Mouse (Mus musculus): Measurements from ENCODE around the gene Olfr574. TPM values are rescaled to one million over a fixed set of nuclear protein-coding genes. Genes with fewer than 3 reads are reported as not detected.

Olfr574 gene
- not detected in 2 replicates for polyA plus RNA-seq (2016; fragmentation: Nextera tagmentation; extraction: Ambion mirVana)

DNA sequence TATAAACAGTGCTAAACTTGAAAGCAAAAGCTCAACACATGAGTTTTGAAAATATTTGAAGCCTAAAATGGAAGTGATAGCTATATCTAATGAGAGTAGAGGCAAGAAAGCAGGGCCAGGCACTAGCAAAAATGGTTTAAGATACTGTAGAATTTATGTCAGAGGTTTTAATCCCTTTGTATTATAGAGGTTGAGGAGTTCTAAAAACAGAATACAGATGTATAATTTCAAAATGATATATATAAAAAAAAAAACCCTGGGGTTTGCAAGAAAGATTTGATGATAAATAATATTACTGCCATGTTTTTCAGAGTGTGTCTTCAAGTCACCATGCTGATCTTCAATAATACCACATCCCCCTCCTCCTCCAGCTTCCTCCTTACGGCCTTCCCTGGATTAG, at the start of gene Olfr574:
Gene Olfr574, plus strand, starts transcription at position 301 of the 400 bp plus-strand sequence.
- 96% methylated on average over 1 of the region's 1 CpGs for WGBS

DNA sequence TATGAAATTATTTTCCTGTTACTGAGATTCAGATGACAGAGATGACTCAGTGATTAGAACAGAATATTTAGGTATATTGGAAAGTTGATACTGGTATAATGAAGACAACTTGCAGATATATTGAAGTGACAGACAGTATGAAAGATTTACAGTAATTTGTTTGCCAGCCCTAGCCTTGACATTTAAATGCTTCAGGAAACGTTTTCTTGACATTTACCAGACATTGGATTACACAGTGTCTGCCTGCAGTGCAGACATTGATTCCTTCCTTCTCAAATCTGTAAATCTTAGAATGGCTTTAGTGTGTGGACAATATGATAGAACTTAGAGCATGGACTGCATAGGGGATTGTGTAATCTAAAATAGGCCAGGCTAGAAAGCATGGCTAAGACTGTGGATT, 33.0 kb upstream of the Olfr574 start:
- Histone ChIP-seq H3K4me1 (0 out of 2 replicates have a peak, but pooled peaks cover 4% of the 10 kb centered on the region), H3K4me3 (no peak overlapping the region), H3K9me3 (replicated peaks) (no peaks in the 10 kb centered on the region), H3K27me3 (ENCODE audit: low read depth, poor library complexity, severe bottlenecking) (no peaks in the 10 kb centered on the region), H3K27ac (no peak overlapping the region), H3K36me3 (no peaks in the 10 kb centered on the region)
- 37% methylated on average over 1 of the region's 1 CpGs for WGBS
- DNase-seq (ENCODE audit: low spot score) = no peak

More for the DNA sequence above, at the start of gene Olfr574:
- Histone ChIP-seq H3K27me3 (ENCODE audit: low read depth, poor library complexity, severe bottlenecking) (no peaks in the 10 kb centered on the region), H3K4me3 (no peak within 1 kb of the TSS), H3K27ac (no peak within 1 kb of the TSS), H3K9me3 (replicated peaks) (no peaks in the 10 kb centered on the region), H3K36me3 (no peaks in the 10 kb centered on the region), H3K4me1 (no peaks in the 10 kb centered on the region)
- DNase-seq (ENCODE audit: low spot score) = no peak

DNA sequence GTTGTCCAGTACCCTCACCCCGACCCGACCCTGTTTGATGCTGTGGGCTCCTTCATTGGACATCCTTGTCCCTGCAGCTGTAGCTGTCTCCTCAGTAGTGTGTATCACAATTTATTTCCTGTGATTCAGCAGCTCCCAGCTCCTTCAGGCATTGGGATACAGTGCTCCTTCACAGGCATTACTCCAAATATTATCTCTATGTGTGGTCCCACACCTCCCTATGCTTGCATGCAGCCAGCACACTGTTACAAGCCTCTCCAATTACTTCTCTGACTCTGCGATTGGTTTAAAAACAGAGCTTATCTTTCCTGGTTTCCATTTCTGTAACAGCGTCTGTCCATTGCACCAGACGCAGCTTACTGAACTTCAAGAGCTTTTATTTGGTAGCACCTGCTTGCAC, 31.9 kb upstream of the Olfr574 start:
- 78% methylated on average over 5 of the region's 5 CpGs for WGBS
- H3K27me3 ChIP-seq (ENCODE audit: low read depth, poor library complexity, severe bottlenecking) = no peaks in the 10 kb centered on the region
- no peak for DNase-seq (ENCODE audit: low spot score)
- no peaks in the 10 kb centered on the region for H3K9me3 ChIP-seq (replicated peaks)
- H3K4me3 ChIP-seq = no peak overlapping the region
- H3K4me1 ChIP-seq = 0 out of 2 replicates have a peak, but pooled peaks cover 4% of the 10 kb centered on the region
- H3K36me3 ChIP-seq = no peaks in the 10 kb centered on the region
- no peak overlapping the region for H3K27ac ChIP-seq

DNA sequence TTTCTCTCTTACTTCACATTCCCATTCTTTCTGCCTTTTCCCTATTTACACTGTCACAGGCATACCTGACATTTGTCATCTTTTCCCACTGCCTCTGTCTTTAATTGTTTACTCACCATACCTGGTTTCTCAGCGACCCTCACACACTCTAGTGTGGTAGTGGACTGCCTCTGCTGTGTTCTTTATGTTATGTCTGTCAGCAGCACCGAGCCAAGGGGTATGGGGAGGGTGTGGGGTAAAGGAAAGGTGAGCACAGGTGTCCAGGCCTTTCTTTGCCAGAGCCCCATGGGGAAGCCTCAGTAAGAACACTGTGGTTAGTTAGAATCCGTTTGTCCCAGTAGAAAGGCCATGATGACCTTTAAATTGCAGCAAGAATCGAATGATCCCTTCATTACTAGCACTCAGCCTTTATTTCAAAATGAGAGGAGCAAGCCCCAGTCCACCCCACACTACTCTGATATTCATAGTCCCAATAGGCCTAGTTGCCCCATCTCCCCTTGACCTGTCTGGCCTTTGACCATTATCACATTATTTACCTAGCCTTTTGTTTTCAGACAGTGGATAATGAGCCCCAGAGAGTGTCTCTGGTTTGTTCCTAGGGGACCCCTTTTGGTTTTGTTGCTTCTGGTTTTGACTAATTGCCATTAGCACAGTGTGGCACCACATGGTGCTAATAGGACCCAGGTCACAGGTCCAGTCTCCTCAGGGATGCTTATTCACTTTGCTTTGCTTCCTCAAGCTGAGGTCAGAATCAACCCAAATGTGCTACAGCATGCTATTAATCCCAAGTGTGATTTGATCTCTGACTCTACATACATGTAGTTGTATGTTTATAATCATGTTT, 31.0 kb upstream of the Olfr574 start, which contains the start of gene Olfr571:
Gene Olfr571, minus strand, starts transcription at position 505 of the 844 bp plus-strand sequence.
- 0 out of 2 replicates have a peak, but pooled peaks cover 4% of the 10 kb centered on the region for H3K4me1 ChIP-seq
- H3K4me3 ChIP-seq = no peak within 1 kb of the TSS
- H3K27ac ChIP-seq = no peak within 1 kb of the TSS
- H3K27me3 ChIP-seq (ENCODE audit: low read depth, poor library complexity, severe bottlenecking) = no peaks in the 10 kb centered on the region
- 60% methylated on average over 4 of the region's 4 CpGs for WGBS
- DNase-seq (ENCODE audit: low spot score) = no peak
- no peaks in the 10 kb centered on the region for H3K9me3 ChIP-seq (replicated peaks)
- no peaks in the 10 kb centered on the region for H3K36me3 ChIP-seq

DNA sequence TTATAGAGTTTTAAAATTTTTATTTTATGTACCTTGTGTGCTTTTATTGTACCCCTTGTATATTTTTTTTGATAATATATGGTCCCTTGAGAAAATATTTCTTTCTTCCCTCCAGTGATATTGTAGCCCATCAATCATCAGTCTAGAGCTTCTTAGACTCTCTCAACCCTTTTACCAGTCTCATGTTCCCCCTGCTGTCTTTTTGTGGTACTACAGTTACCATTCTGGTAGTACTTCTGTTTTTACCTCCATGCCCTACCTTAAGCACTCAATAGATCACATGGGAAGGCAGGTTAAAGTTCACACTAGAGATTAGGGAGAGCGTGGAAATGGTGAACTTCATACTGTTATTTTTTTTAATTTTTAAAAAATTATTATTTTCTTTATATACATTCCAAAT, 28.6 kb upstream of the Olfr574 start:
- Histone ChIP-seq H3K36me3 (no peaks in the 10 kb centered on the region), H3K4me3 (no peak overlapping the region), H3K27ac (no peak overlapping the region), H3K9me3 (replicated peaks) (no peaks in the 10 kb centered on the region), H3K27me3 (ENCODE audit: low read depth, poor library complexity, severe bottlenecking) (no peaks in the 10 kb centered on the region), H3K4me1 (0 out of 2 replicates have a peak, but pooled peaks cover 4% of the 10 kb centered on the region)
- DNase-seq (ENCODE audit: low spot score) = no peak
- WGBS = 17% methylated on average over 1 of the region's 1 CpGs

DNA sequence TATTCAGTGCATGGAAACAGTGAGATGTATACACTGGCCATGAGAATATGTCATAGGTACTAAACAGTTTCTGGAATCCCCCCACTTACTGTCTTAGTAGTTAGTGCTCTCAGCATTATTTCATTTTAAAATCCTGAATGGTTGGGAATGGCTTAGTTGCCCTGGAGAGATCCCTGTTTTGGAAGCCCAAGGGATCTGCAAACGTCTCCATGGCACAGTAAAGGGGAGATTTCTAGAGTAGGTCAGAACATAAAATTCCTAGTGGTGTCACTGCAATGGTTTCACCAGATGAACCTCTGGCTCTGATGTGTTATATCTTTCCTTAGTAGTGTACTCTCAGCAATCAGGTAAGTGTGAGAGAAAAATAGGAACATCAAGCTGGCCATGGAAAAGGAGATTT, 24.2 kb upstream of the Olfr574 start, which contains the start of gene Olfr572:
Gene Olfr572, plus strand, starts transcription at position 301 of the 400 bp plus-strand sequence.
- 65% methylated on average over 1 of the region's 1 CpGs for WGBS
- no peak within 1 kb of the TSS for H3K4me3 ChIP-seq
- no peak within 1 kb of the TSS for H3K27ac ChIP-seq
- H3K4me1 ChIP-seq = no peaks in the 10 kb centered on the region
- no peak for DNase-seq (ENCODE audit: low spot score)
- H3K9me3 ChIP-seq (replicated peaks) = no peaks in the 10 kb centered on the region
- H3K27me3 ChIP-seq (ENCODE audit: low read depth, poor library complexity, severe bottlenecking) = no peaks in the 10 kb centered on the region
- H3K36me3 ChIP-seq = no peaks in the 10 kb centered on the region

DNA sequence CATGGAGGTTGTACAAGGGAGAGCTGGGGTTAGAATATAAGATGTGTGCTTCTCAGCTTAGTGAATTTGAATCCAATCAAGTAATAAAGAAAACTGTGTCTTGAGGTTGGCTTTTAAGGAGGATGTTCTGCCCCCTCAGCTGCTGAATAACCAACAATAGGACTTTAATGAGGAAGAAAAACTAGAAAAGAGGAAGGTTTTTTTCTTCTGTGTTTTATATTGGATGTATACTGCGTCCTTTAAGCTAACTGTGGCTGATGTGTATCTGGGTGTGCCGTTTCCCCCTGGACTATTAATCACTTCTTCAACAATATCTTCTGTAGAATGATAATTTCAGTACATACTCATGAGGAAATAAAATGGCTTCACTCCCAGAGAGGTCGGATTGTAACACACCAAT, 21.2 kb upstream of the Olfr574 start:
- Histone ChIP-seq H3K4me3 (no peak overlapping the region), H3K9me3 (replicated peaks) (no peaks in the 10 kb centered on the region), H3K36me3 (no peaks in the 10 kb centered on the region), H3K27ac (no peak overlapping the region), H3K27me3 (ENCODE audit: low read depth, poor library complexity, severe bottlenecking) (no peaks in the 10 kb centered on the region), H3K4me1 (no peaks in the 10 kb centered on the region)
- WGBS = 79% methylated on average over 3 of the region's 3 CpGs
- DNase-seq (ENCODE audit: low spot score) = no peak

DNA sequence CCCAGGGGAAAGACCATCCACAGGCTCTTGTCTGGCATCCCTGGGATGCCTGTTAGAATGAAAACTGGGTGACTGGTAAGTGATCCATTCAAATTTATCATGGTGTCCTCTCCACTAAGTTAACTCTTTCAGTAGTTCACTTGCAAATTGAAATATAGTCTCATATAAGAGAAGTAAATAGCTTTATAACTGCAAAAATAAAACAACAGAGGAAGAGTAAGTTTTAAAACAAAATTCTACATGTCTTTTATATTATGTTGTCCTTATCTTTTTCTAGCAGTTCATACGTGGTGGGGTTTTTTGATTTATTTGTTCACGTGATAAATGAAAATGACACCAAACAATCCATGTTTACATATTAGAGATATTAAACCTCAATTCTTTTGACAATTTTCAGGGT, 5.8 kb upstream of the Olfr574 start, which contains the start of gene Olfr573-ps1:
Gene Olfr573-ps1, minus strand, starts transcription at position 101 of the 400 bp plus-strand sequence.
- no peak within 1 kb of the TSS for H3K4me3 ChIP-seq
- no peaks in the 10 kb centered on the region for H3K4me1 ChIP-seq
- 97% methylated on average over 2 of the region's 2 CpGs for WGBS
- DNase-seq (ENCODE audit: low spot score) = no peak
- no peak within 1 kb of the TSS for H3K27ac ChIP-seq
- no peaks in the 10 kb centered on the region for H3K9me3 ChIP-seq (replicated peaks)
- no peaks in the 10 kb centered on the region for H3K36me3 ChIP-seq
- H3K27me3 ChIP-seq (ENCODE audit: low read depth, poor library complexity, severe bottlenecking) = no peaks in the 10 kb centered on the region

DNA sequence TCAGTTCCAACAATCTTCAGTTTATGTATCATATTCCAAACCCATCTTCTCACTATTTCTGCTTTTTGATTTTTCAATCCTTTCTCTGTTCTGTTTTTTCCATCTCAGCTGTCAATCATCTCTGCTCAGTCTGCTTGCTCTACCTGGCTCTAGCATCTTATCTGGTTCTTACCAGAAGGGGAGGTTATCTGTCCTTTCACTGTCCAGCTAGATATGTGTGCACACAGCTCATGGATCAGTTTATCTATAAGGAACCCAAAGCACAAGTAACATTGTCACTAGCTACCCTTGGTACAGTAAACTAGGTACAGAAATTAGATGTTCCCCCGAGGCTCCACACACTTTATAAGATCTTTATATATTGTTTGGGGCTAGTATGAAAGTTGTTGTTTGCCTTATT, 4.8 kb upstream of the Olfr574 start:
- Histone ChIP-seq H3K36me3 (no peaks in the 10 kb centered on the region), H3K27ac (no peak overlapping the region), H3K27me3 (ENCODE audit: low read depth, poor library complexity, severe bottlenecking) (no peaks in the 10 kb centered on the region), H3K4me3 (no peak overlapping the region), H3K4me1 (no peaks in the 10 kb centered on the region), H3K9me3 (replicated peaks) (no peaks in the 10 kb centered on the region)
- 91% methylated on average over 1 of the region's 1 CpGs for WGBS
- no peak for DNase-seq (ENCODE audit: low spot score)

DNA sequence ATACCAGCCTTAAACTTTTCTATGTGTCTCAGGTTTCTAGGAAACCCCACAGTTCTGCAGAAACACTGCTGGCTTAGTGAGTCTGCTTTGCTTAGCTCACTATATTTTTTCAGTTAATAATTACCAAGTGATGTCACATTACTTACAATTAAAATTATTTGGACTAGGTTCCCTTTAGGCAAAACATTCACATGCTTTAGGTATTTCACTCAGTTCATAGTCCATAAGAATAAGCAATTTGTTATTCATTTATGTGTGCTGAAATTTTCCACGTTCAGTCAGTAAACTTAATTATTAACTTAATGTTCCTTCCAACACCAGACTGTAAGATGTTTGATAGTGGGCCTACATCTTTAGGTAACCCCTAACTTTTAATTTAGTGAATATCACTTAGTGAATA, 2.5 kb downstream of the Olfr574 start:
- no peak overlapping the region for H3K4me3 ChIP-seq

DNA sequence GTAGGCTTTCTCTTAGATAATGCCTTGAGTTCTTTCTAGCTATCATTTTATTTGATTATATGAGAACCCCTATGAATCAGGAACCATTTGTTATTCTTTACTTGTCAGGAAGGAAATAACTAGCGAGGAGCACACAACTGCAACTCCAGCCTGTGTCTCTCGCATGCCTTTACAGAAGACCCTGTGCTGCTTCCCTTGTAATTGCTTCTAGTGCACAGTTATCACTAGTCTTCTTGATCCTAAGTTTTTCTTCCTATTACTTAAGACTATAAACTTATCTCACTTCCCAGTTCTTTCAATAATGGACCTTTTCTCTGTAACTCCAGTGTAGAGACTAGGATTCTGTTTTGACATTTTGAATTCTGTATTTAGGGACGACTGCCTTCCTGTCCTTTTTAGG, 9.9 kb downstream of the Olfr574 start:
- 83% methylated on average over 3 of the region's 3 CpGs for WGBS
- Histone ChIP-seq H3K27me3 (ENCODE audit: low read depth, poor library complexity, severe bottlenecking) (no peaks in the 10 kb centered on the region), H3K4me3 (no peak overlapping the region), H3K36me3 (no peaks in the 10 kb centered on the region), H3K9me3 (replicated peaks) (no peaks in the 10 kb centered on the region), H3K27ac (no peak overlapping the region), H3K4me1 (no peaks in the 10 kb centered on the region)
- no peak for DNase-seq (ENCODE audit: low spot score)

More for the DNA sequence above, 2.5 kb downstream of the Olfr574 start:
- Histone ChIP-seq H3K36me3 (no peaks in the 10 kb centered on the region), H3K9me3 (replicated peaks) (no peaks in the 10 kb centered on the region), H3K27me3 (ENCODE audit: low read depth, poor library complexity, severe bottlenecking) (no peaks in the 10 kb centered on the region), H3K4me1 (no peaks in the 10 kb centered on the region), H3K27ac (no peak overlapping the region)
- 77% methylated on average over 1 of the region's 1 CpGs for WGBS
- DNase-seq (ENCODE audit: low spot score) = no peak

DNA sequence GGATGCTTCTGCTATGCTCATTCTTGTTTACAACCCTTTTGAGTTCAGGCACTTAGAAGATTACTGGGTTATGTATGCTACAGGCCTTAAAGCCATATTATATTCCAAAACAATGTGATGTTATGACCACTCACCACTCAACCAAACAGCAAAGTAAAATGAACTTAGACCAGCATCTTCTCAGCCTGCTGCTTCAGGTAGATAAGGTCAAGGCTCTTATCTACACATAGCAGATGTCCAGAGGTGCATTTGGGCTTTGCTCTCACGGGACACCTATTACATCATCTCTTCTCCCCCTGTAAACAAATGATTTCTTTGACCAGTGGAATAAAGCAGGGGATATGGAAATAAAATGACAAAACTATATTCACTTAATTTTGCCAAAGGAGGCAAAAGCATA, 10.3 kb downstream of the Olfr574 start, which contains the start of gene Olfr575:
Gene Olfr575, minus strand, starts transcription at position 183 of the 400 bp plus-strand sequence.
- H3K27me3 ChIP-seq (ENCODE audit: low read depth, poor library complexity, severe bottlenecking) = no peaks in the 10 kb centered on the region
- WGBS = 66% methylated on average over 1 of the region's 1 CpGs
- H3K9me3 ChIP-seq (replicated peaks) = no peaks in the 10 kb centered on the region
- H3K4me3 ChIP-seq = no peak within 1 kb of the TSS
- no peak for DNase-seq (ENCODE audit: low spot score)
- H3K4me1 ChIP-seq = no peaks in the 10 kb centered on the region
- no peak within 1 kb of the TSS for H3K27ac ChIP-seq
- no peaks in the 10 kb centered on the region for H3K36me3 ChIP-seq

DNA sequence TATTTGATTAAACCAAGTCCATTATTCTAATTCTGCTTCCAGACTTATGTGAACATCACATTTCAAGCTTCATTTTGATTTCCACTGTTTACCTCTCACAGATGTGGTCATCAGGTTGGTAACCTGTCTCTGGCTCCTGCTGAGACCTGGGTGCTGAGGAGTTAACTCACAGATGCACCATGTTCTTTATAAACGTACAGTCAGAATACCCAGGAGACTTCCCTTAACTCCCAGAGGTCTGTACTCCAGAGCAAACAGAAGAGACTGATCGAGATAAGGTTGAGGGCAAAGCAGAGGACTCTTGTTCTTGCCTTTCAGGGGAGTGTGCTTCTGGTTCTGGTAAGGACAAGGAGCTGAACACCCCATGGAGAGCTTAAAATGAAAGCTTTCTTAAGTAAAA, 14.1 kb downstream of the Olfr574 start, which contains the start of gene Olfr576:
Gene Olfr576, plus strand, starts transcription at position 301 of the 400 bp plus-strand sequence.
- no peak for DNase-seq (ENCODE audit: low spot score)
- WGBS = 63% methylated on average over 2 of the region's 2 CpGs
- H3K27ac ChIP-seq = no peak within 1 kb of the TSS
- no peaks in the 10 kb centered on the region for H3K9me3 ChIP-seq (replicated peaks)
- H3K4me1 ChIP-seq = no peaks in the 10 kb centered on the region
- no peaks in the 10 kb centered on the region for H3K27me3 ChIP-seq (ENCODE audit: low read depth, poor library complexity, severe bottlenecking)
- no peak within 1 kb of the TSS for H3K4me3 ChIP-seq
- H3K36me3 ChIP-seq = no peaks in the 10 kb centered on the region

Measured in limb, embryonic 10.5 days (tissue).